Mouse (Mus musculus): Measurements from ENCODE around the gene Tgfbr1. TPM values are rescaled to one million over a fixed set of nuclear protein-coding genes. Genes with fewer than 3 reads are reported as not detected.

The Tgfbr1 gene
- 46.1 and 50.2 TPM in 2 replicates for polyA plus RNA-seq (2015; fragmentation: Nextera tagmentation; extraction: Ambion mirVana)

GRCm38 (mm10) chr4:47352803-47353388, at the start of gene Tgfbr1:
Gene Tgfbr1 (plus strand): TSS chr4:47353222.
- Histone ChIP-seq H3K4me1 (replicated peaks) (peaks cover 37% of the 10 kb centered on the region), H3K27me3 (no peaks in the 10 kb centered on the region), H3K27ac (peak within 1 kb of the TSS; percentile 91), H3K9me3 (no peaks in the 10 kb centered on the region), H3K4me2 (peak within 1 kb of the TSS; percentile 90), H3K36me3 (no peaks in the 10 kb centered on the region), H3K9ac (peak within 1 kb of the TSS; percentile 95), H3K4me3 (peak within 1 kb of the TSS; percentile 96)
- 1% methylated on average over 46 of the region's 65 CpGs for WGBS
- ATAC-seq (ENCODE audit: low FRiP score), result peak; percentile 98

GRCm38 (mm10) chr4:47303340-47303998, 49.6 kb upstream of the Tgfbr1 start:
- Histone ChIP-seq H3K36me3 (0 out of 2 replicates have a peak, but pooled peaks cover 2% of the 10 kb centered on the region), H3K27ac (no peak overlapping the region), H3K27me3 (no peaks in the 10 kb centered on the region), H3K9me3 (peaks cover 4% of the 10 kb centered on the region; the same call in 1 of the 2 replicates), H3K4me1 (replicated peaks) (no peaks in the 10 kb centered on the region), H3K4me3 (no peak overlapping the region), H3K4me2 (no peak overlapping the region), H3K9ac (no peak overlapping the region)
- WGBS, result 69% methylated on average over 5 of the region's 5 CpGs
- ATAC-seq (ENCODE audit: low FRiP score), result no peak

GRCm38 (mm10) chr4:47309886-47310625, 43.0 kb upstream of the Tgfbr1 start:
- 89% methylated on average over 12 of the region's 12 CpGs for WGBS
- Histone ChIP-seq H3K9me3 (no peaks in the 10 kb centered on the region), H3K27ac (no peak overlapping the region), H3K4me3 (no peak overlapping the region), H3K4me1 (replicated peaks) (no peaks in the 10 kb centered on the region), H3K36me3 (no peaks in the 10 kb centered on the region), H3K9ac (no peak overlapping the region), H3K27me3 (no peaks in the 10 kb centered on the region), H3K4me2 (no peak overlapping the region)
- no peak for ATAC-seq (ENCODE audit: low FRiP score)

GRCm38 (mm10) chr4:47310812-47311211, 42.2 kb upstream of the Tgfbr1 start:
- WGBS, result 73% methylated on average over 6 of the region's 6 CpGs
- H3K9me3 ChIP-seq, result no peaks in the 10 kb centered on the region
- no peaks in the 10 kb centered on the region for H3K4me1 ChIP-seq (replicated peaks)
- H3K4me2 ChIP-seq, result no peak overlapping the region
- H3K36me3 ChIP-seq, result no peaks in the 10 kb centered on the region
- no peak for ATAC-seq (ENCODE audit: low FRiP score)
- H3K27ac ChIP-seq, result no peak overlapping the region
- H3K9ac ChIP-seq, result no peak overlapping the region
- no peak overlapping the region for H3K4me3 ChIP-seq
- H3K27me3 ChIP-seq, result no peaks in the 10 kb centered on the region

DNA sequence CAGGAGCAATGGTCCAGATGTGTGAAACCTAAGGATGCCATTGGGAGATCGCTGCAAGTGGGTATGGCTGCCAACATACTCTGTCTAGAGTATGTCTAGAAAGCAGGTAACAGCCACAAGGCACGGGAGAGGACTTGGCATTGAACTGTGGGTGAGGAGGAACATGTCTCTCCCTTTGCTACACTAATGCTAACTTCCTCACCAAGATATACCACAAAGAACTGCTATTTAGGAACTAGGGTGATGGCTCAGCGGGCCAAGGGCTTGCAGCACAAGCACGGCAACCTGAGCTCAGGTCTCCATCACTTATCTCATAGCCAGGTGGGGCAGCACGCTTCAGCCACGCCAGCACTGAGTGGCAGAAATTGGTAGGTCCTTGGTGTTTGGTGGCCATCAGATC, 41.6 kb upstream of the Tgfbr1 start:
- Histone ChIP-seq H3K4me1 (replicated peaks) (no peaks in the 10 kb centered on the region), H3K4me3 (no peak overlapping the region), H3K9me3 (no peaks in the 10 kb centered on the region), H3K27ac (no peak overlapping the region), H3K27me3 (no peaks in the 10 kb centered on the region), H3K4me2 (no peak overlapping the region), H3K9ac (no peak overlapping the region), H3K36me3 (no peaks in the 10 kb centered on the region)
- WGBS, result 89% methylated on average over 6 of the region's 6 CpGs
- no peak for ATAC-seq (ENCODE audit: low FRiP score)

GRCm38 (mm10) chr4:47311929-47312328, 41.1 kb upstream of the Tgfbr1 start:
- Histone ChIP-seq H3K4me3 (no peak overlapping the region), H3K36me3 (no peaks in the 10 kb centered on the region), H3K27me3 (no peaks in the 10 kb centered on the region), H3K9me3 (no peaks in the 10 kb centered on the region), H3K9ac (no peak overlapping the region), H3K4me2 (no peak overlapping the region), H3K4me1 (replicated peaks) (no peaks in the 10 kb centered on the region), H3K27ac (no peak overlapping the region)
- ATAC-seq (ENCODE audit: low FRiP score), result no peak
- WGBS, result 71% methylated on average over 7 of the region's 7 CpGs

GRCm38 (mm10) chr4:47312676-47313075, 40.3 kb upstream of the Tgfbr1 start:
- H3K4me2 ChIP-seq, result no peak overlapping the region
- no peaks in the 10 kb centered on the region for H3K36me3 ChIP-seq
- H3K9me3 ChIP-seq, result no peaks in the 10 kb centered on the region
- H3K4me1 ChIP-seq (replicated peaks), result no peaks in the 10 kb centered on the region
- no peaks in the 10 kb centered on the region for H3K27me3 ChIP-seq
- H3K4me3 ChIP-seq, result no peak overlapping the region
- 80% methylated on average over 14 of the region's 14 CpGs for WGBS
- no peak overlapping the region for H3K9ac ChIP-seq
- no peak overlapping the region for H3K27ac ChIP-seq
- ATAC-seq (ENCODE audit: low FRiP score), result no peak

DNA sequence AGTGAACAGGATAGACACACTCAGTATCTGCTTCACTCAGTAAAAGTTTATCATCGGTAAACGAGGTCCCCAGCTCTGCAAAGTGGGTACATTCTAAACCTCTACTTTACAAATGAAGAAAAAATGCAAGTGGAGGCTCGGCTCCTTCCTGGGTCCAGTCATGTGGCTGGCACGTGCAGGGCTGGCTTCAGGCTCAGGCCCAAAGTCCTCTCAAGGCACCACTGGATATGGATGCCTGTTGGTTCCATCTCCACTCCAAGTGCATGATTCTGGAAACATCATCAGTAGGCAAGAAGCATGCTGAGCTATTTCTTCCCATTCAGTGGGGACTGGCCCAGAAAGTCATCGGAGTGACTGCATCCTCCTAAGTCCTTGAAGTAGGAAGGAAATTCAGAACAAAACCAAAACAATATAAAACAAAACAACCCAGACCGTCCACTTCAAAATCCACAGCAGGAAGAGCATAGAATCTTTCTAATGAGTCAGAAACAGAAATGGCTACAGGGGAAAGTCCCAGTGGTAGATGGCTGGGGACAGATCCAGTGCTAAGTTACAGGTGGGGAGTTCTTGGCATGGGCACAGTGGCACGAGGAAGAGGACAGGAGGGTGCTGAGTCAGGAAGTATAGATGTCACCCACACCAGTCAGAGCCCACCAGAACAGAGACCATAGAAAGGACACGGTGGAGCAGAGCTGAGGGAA, 39.2 kb upstream of the Tgfbr1 start:
- Histone ChIP-seq H3K27ac (no peak overlapping the region), H3K4me1 (replicated peaks) (no peaks in the 10 kb centered on the region), H3K27me3 (no peaks in the 10 kb centered on the region), H3K4me2 (no peak overlapping the region), H3K9ac (no peak overlapping the region), H3K9me3 (no peaks in the 10 kb centered on the region), H3K36me3 (no peaks in the 10 kb centered on the region), H3K4me3 (no peak overlapping the region)
- WGBS, result 87% methylated on average over 8 of the region's 8 CpGs
- no peak for ATAC-seq (ENCODE audit: low FRiP score)

GRCm38 (mm10) chr4:47315458-47315857, 37.6 kb upstream of the Tgfbr1 start:
- H3K9ac ChIP-seq, result no peak overlapping the region
- no peak overlapping the region for H3K4me3 ChIP-seq
- no peaks in the 10 kb centered on the region for H3K4me1 ChIP-seq (replicated peaks)
- 87% methylated on average over 2 of the region's 2 CpGs for whole genome bisulfite sequencing
- no peaks in the 10 kb centered on the region for H3K27me3 ChIP-seq
- H3K36me3 ChIP-seq, result no peaks in the 10 kb centered on the region
- H3K27ac ChIP-seq, result no peak overlapping the region
- ATAC-seq (ENCODE audit: low FRiP score), result no peak
- no peak overlapping the region for H3K4me2 ChIP-seq
- no peaks in the 10 kb centered on the region for H3K9me3 ChIP-seq

DNA sequence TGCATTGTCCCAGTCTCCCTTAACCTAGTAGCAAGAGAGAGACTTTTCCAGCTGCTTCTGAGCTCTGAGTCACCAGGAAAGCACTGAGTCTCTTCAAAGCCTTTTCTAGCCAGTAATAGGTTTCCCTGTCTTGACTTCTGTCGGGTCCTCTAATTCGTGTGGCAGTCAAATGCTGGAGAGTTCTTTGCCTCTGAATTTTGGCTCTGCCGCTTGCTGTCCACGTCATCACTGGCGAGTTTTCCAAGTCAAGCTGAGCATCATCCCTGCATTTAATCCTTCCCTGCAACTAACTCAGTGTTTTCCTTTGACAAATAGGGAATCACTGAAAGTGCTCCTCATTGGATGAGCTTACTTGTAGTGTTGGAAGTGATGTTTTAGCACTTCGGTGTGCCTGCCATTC, 36.6 kb upstream of the Tgfbr1 start:
- Histone ChIP-seq H3K4me1 (replicated peaks) (no peaks in the 10 kb centered on the region), H3K9ac (no peak overlapping the region), H3K27me3 (no peaks in the 10 kb centered on the region), H3K4me3 (no peak overlapping the region), H3K27ac (no peak overlapping the region), H3K36me3 (no peaks in the 10 kb centered on the region), H3K9me3 (no peaks in the 10 kb centered on the region), H3K4me2 (no peak overlapping the region)
- 79% methylated on average over 6 of the region's 6 CpGs for WGBS
- no peak for ATAC-seq (ENCODE audit: low FRiP score)

DNA sequence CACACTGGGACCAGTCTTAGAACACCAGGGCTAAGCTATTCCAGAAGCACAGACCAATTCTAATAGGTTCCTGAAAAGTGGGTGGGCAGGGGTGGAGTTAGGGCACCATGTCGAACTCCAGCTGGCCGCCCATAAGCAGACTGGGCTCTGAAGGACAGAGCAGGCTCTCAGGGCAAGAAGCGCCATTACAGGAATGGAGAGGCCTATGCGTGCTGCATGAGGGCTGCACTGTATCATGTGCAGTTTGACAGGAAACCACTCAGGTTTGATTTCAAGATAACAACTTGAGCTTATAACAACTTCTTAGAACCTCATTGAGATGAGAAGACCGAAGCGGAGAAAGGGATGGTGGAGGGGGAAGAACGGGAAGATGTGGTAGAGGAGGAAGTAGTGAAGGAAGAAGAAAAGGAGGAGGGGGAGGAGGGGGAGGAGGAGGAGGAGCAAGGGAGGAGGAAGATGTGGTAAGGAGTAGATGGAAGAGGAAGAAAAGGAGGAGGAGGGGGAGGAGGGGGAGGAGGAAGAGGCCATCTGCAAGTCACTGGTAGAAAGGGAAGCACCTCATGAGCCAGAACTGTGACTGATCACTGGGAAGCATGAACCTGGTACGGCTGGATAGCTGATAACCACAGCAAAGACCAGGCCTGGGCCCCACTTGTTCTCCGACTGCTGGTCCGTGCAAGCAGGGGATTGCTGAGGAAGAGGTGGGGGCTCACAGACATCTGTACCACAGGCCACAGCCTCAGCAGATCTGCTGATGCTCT, 33.3 kb upstream of the Tgfbr1 start:
- Histone ChIP-seq H3K4me3 (no peak overlapping the region), H3K4me1 (replicated peaks) (0 out of 2 replicates have a peak, but pooled peaks cover 4% of the 10 kb centered on the region), H3K27me3 (no peaks in the 10 kb centered on the region), H3K4me2 (no peak overlapping the region), H3K36me3 (no peaks in the 10 kb centered on the region), H3K27ac (no peak overlapping the region), H3K9ac (no peak overlapping the region), H3K9me3 (no peaks in the 10 kb centered on the region)
- WGBS, result 93% methylated on average over 10 of the region's 10 CpGs
- no peak for ATAC-seq (ENCODE audit: low FRiP score)

- Histone ChIP-seq H3K36me3 (no peaks in the 10 kb centered on the region), H3K4me3 (no peak overlapping the region), H3K9me3 (no peaks in the 10 kb centered on the region), H3K9ac (no peak overlapping the region), H3K4me2 (no peak overlapping the region), H3K27ac (no peak overlapping the region), H3K27me3 (no peaks in the 10 kb centered on the region), H3K4me1 (replicated peaks) (0 out of 2 replicates have a peak, but pooled peaks cover 4% of the 10 kb centered on the region)
- no peak for ATAC-seq (ENCODE audit: low FRiP score)
- WGBS, result 87% methylated on average over 3 of the region's 3 CpGs
Observed at GRCm38 (mm10) chr4:47322315-47322714, 30.7 kb upstream of the Tgfbr1 start.

All from hindbrain, embryonic 13.5 days (tissue).